Mouse (Mus musculus) retina, embryonic 14.5 days (tissue): ENCODE measurements at regions not wholly inside any gene's neighbourhood (a gene's known extent, or its start where the extent isn't known, plus 50 kb on each side); places are given as distances from the start of the nearest gene placed in this dataset.

Experiments used
- DNase-seq: peaks from one replicate; pipeline ENCODE4 v3.0.0-alpha.2; 2015; ENCODE audit warnings: low spot score

DNA sequence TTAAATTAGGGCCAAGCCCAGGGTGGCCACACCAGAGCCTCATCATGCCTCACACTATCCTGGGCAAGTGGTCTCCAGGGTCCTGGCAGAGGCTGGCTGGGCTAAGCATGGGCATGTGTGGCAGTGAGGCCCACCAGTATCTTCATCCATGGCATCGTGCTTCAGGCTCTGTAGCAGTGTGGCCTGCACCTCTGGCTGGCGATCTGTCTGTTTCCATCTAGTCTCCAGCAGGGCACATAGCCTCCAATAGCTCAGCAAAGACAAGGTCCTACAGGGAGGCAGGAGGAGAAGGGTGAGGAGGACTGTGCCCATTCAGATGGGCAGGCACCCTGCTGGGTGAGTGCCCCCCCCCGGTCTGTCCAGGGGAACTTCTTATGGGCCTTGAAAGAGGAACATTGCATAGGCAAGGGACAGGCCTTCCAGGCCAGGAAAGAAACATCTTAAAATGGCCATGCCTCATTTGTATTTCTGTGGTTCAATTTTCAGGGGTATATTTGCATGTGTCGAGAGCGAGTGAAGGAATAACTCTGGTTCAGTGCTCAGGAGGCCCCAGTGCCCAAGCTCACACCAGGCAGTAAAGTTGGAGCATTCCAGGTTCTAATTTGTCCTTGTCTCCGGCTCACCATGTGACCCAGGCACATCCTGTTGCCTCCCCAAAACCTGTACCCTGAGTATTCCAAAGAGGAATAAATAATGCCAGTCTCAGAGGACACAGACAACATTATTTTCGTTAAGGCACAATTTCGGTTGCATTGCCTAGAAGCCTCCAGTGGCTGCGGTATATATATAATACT lies 60.4 kb upstream of the Ppara start:
- no peak for DNase-seq

DNA sequence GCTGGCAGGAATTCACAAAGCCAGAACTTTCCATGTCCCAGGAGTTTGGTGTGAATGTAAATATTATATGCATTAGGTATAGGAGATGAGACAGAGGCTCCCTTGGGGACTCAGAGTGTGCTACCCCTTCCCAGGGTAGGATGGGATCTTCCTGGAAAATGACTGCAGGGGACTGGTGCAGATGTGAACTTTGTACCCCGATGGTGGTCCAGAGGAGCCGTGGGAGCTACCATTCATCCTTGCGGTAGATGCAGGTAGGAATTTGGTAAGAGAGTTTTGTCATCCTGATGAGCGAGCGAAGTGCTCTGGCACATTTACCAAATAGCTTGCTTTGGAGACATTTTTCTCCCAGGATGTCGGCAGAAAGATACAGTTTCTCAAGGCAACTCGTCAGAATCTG lies 59.7 kb upstream of the Ppara start:
- no peak for DNase-seq

DNA sequence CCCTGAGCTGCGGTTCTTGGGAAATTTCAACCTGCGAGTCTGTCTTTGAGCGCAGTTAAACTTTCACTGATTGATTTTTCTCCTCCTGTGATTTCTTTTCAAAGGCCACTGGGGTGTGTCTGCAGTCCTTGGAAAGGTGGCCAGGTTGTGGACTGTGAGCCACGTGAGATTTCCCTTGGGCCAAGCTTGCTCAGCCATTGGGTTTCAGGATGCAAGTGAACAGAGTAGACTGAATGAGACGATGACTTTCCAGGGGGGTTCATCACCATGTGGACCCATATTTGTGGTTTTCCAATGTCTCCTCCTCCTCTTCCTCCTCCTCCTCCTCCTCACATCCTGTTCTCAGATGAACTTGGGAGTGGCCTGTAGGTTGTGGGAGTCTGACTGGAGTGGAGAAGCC lies 59.0 kb upstream of the Ppara start:
- no peak for DNase-seq

DNA sequence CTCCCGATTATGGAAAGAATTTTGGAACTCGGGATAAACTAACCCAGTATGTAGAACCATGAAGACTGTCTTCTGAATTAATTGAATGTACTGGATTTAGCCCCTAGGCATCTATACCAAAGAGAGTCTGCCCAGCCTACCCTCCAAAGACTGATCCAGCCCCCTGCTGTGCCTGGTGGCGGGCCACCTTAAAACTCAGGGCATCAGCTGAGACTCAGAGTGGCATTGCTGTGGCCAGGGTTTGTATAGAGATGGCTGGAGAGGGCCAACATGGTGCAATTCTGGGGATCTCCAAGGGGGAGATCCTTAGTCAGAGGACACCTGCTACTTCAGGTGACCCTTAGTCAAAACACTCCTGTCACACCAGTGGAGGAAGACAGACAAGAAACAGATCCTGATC lies 58.6 kb upstream of the Ppara start:
- no peak for DNase-seq

DNA sequence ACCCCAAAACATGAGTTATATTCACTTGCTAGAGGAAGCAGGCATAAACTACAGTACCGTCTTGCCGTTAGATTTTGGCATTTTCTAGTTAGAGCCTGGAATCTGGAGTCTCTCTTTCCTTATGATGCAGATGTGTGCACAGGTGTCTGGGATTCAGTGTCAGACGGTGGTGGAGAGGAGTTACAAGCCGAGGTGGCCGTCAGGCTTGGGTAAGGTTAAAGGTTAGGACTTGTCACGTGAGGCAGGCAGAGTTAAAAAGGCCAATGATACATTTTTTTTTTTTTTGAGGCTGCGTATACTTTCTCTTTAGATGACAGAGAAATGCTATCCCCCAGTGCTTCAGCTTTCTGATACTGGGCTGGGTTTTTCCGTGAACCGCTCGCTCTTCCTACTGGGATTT lies 57.9 kb upstream of the Ppara start:
- DNase-seq: no peak

DNA sequence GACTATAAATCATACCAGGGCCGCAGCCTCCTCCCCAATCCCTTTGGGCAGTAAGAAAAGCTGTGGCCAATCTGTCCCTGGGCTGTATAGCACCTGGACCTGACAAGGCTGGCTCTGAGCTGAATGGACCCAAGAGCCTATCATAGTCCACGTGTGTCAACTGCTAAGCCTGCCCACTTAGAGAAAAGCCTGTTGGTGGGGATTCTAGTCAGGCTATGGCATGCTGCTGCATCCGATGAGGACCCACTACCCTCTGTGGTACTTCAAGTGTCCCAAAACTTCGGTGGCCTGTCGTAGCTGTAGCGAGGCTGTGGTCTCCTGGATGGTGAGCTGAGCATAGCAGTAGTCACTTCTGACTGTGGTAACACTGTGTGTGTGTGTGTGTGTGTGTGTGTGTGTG lies 57.4 kb upstream of the Ppara start:
- no peak for DNase-seq

DNA sequence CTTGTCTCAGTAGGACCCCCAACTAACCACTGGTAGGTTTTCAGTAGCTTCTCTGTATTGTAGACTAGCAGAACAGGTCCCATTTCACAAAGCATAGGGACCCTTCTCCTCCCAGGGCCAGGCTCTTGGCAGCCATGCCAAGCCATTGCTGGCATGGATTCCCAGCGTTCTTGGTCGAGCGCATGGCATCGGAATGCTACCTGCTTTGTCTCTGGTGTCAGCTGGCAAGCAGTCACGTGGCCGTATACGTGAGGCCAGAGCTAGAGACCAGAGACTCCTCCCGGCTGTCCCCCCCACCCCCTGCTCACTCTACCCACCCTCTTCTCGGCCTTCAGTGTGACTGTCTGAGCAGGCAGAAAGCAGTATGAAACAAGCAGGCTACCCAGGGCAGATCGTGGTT lies 56.9 kb upstream of the Ppara start:
- DNase-seq: no peak

DNA sequence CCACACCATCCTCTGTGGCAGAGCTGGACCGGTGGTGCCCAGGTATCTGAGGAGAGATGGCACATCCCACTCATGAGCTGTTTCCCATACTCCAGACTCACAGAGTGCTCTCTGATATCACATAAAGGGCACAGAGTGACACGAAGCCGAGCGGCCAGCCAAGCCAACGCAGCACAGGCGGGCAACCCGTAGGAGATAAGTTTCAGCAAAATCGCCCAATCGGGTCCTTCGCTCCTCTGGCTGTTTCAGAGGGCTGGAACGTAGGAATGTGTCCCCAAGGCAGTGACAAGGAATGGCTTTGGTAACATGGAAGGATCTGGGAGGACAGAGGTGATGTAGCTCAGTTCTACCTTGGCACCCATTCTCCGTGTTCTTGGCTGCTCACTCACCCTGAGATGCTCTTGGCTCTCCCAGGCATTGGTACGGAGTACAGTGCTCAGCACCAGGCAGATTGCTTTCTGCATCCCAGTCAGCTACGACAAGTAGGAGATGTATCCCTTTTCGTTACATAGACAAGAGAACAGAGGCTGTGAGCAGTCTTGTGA lies 56.4 kb upstream of the Ppara start:
- no peak for DNase-seq

DNA sequence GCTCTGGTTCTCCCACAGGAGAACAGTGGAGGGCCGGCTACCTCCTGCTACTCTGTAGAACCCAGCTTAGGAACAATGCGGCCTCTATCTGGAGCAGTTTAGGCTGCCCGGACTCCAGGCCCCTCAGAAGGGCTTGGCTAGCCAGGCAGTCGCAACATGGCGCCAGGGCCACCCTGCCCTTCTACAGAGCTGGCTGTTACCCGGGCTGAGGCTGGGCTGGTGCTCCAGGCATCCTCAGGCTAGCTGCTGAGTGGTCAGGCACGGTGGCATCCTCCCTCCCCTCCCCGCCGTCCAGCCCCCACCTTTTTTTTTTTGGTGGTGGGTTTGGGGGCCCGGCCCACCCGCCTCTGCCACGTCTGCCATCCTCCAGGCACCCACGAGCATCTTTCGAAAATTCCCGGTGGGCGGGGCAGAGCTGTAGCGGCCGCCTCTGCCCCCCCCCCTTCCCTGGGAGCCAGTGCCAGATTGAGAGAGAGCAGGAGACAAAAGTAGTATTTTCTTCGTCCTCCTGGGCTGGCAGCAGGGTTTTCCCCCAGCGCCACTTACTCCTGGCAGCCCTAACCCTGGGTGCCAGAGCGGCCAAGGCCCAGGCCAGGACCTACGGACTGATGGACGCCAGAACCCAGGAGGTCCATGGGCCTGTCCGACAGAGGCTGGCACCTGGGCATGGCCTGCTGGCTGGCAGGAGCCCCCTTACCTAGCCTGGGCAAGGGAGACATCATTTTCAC lies 55.6 kb upstream of the Ppara start:
- DNase-seq: no peak

DNA sequence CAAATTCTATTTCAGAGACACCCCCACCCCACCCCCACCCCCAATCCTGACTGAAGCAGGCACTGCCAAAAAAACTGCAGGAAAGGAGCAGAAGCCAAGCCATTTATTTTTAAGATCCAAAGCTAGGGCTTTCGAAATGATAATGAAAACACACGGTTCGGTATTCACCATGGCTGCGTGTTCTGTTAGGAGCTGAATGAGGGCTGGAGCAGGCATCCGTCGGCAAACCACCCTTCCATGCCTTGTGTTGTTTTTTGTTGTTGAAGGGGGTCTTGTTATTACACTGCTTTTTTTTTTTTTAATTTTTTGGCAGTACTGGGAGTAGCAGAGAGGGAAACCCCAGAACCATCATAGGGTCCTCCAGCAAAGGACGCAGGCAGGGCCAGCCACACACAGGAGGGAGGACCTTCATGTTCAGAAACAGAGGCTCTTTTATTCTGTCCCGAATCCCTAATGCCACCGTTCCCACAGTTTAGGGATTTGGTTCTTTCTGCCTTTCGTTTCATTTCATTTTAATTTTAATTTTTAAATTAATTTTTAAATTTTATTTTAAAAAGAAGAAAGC lies 54.8 kb upstream of the Ppara start:
- DNase-seq: no peak

DNA sequence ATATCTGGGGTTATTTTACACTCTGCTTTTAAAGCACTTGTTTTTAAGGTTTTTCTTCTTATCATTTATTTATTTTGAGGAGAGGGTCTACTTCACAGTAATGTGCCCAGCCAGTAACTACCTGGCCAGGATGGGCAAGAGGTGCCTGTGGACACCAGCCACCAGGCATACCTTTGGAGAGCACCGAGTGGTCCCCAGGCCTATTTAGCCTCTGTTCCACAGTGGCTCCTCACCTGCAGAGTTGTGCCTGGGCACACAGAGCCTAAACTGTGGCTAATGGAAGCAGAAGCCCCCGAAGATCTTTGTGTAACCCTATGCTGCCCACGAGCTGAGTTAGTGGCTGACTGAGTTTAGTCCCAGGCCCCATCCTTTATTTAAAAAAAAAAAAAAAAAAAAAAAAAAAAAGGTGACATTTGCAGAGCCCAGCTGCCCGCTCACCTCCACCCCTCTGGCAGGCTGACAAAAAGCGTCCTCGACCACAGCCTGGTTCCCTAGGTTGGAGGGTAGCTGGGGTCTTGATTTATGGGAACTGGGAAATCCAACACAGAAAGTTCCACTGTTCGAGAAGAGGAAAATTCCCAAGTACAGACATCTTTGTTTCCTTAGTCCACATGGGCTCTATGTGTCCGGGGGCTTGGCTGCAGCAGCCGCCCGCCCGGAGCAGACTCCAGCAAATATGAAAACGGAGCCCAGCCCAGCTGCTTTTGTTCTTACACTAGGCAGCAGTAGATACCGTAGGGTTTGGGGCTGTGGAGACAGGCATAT lies 54.1 kb upstream of the Ppara start:
- DNase-seq: no peak

DNA sequence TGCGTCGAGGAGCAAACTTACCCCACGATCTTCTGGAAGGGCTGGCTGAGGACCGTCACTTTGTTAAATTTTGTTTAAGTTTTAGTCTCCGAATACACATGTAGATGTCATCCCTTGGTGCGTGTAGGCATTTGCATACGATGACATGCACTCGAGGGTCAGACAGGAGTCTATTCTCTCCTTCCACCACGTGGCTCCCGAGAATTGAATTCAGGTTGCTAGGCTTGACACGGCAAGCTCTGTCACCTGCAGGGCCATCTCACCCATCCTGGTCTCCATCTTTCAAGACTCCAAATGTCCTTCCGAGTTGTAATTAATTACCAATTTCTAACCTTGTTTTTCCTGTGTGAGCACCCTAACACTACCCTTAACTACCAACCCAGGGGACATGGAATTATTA lies 52.7 kb upstream of the Ppara start:
- DNase-seq: no peak

DNA sequence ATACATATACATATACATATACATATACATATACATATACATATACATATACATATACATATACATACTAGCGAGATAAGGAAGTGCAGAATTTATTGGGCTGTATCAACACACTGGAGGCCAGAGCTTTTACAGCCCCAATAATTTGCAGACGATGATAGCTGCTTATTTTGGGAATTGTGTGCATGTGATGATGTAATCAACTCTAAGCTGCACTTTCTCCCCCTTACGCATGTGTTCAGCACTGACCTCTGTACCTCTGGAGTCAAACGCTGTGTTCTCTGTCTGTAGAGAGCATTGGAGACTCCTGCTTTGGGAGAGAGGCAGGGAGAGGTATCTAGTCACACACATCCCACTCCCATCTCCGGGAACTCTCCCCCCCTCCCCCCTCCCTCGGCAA lies 52.0 kb upstream of the Ppara start:
- no peak for DNase-seq

DNA sequence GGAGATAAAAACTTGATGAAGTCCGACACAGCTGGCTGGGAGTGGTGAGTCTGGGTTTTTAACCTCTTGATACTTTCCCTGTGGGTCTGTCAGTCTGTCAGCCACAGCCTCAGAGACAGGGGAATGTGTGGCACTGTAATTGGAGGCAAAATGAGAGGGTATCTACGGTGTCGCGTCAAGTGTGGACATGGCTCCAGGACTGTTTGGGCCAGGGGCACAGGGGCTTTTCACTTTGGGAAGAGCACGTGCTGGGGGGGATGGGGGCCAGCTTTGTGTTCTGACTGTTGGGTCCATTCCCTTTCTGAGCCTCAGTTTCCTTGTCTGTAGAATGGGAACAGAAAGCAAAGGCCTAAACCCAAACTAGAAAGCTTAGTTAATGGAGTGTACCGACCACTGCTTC lies 51.5 kb upstream of the Ppara start:
- DNase-seq: no peak

DNA sequence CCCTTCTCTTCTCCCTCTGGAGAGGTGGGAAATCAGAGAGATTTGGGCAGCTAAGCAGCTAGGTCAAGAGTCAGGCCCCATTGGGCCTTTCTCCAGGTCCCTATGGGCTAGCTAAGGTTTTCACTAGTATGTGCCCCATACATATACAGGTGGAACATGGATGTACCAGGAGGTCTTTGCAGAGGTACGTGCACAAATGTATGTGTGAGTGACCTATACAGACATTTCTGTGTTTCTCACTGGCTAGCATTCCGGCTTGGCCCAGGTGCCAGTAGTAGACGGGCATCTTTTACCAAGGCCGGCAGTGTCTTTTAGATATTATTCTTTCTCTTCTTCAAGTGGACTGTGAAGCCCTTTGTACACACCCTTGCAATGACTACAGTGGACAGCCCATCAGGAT lies 51.1 kb upstream of the Ppara start:
- DNase-seq: no peak

DNA sequence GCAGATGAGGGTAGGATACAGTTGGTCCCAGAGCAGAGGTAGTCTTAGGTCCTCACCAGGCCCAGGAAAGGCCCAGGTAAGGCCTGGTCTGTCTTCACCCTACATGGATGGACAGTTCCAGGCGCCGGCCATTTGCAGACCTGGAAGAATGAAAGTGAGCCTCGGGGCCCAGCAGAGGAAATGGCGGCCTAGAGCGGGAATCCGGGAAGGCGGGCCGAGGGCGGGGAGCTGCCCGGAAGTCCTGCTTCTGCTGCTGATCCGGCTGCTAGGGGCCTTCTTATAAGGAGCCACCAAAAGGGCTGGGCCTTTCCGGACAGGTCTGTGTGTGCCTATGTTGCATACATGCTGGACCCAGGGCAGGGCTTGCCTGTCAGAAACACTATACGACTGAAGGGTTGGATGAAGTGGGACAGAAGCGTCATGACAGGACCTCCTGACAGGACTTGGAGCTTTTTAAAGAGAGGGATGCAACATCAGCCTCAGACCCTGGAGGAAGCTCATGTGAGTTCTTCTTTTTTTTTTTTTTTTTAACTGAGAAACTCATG lies 50.5 kb upstream of the Ppara start:
- no peak for DNase-seq

DNA sequence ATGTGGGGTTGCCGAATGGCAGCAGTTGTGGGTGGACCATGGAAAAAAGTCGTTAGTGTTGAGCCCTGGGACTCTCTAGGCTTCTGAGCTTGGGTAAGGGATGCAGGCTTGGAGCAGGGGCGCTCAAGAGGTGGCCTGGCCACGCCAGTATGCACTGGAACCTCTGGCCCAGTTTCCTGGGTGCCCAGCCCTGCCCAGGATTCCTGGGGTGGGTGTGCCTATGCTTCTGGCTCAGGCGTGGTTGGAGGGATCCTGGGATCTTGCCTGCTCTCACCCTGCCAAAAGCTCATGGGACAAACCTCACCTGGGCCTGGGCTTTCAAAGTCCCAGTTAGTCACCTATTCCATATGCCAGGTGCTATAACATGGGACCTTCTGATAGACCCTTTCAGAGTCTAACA lies 49.9 kb upstream of the Ppara start:
- DNase-seq: no peak
